Mouse (Mus musculus): ENCODE results near the gene Cbr2. TPM values are rescaled to one million over a fixed set of nuclear protein-coding genes. Genes with fewer than 3 reads are reported as not detected.
"Not testable (repeated sequence)": the region's sequence is repeated elsewhere in the genome, so short reads cannot be mapped to it uniquely, and the experiment has no call there.

The Cbr2 gene
- polyA plus RNA-seq (2015; fragmentation: Nextera tagmentation; extraction: Ambion mirVana), result 179 and 229 TPM in 2 replicates

DNA sequence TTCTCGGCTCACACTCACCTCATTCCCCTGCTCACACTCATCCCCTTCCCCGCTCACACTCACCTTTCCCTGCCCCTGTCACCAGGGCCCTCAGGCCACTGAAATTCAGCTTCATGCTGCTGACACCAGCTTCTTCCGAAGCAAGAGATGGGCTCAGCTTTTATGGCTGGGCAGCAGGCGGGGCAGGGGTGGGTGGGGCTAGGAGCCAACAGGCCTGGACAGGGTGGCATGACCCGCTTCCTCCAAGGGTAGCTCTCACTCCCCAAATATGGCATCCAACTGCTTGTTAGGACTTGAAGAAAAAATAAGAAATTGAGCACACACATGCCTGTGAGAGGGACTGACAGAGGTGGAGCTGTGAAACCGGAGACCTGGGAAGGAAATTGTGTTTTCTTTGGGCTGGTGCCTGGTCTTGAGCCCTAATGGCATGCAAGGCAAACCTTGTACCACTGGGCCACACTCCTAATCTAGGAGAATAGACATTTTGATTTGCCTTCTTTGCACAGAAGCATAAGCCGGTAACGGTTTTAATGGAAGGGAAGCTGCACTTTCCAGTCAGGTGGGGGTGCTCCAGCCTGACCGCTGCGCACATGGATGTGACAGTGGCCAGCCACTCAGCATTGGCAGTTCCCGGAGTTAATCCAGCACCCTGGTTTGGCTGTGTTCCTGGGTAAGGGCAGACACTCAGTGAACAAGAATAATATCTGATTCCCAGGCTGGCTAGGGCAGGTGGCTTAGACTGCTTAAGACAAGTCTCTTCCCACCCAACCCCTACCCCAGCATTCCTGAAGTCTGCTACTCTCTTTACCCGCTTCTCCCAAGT, at the start of gene Cbr2:
Gene Cbr2, minus strand, starts transcription at position 257 of the 823 bp plus-strand sequence.
- no peak for DNase-seq (ENCODE audit: low spot score)

DNA sequence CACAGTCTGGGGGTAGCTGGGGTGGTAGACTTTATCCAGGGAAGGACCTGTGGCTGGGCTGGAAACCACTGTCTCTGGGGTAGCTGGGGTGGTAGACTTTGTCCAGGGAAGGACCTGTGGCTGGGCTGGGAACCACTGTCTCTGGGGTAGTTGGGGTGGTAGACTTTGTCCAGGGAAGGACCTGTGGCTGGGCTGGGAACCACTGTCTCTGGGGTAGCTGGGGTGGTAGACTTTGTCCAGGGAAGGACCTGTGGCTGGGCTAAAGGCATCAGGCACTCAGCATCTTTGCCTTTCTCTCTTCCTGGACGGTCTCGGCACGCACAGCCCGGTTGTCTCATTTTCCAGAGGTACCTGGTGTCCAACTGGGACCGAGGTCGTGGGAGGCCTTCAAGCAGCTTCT, 49.4 kb upstream of the Cbr2 start:
- DNase-seq (ENCODE audit: low spot score), result not testable (repeated sequence)

DNA sequence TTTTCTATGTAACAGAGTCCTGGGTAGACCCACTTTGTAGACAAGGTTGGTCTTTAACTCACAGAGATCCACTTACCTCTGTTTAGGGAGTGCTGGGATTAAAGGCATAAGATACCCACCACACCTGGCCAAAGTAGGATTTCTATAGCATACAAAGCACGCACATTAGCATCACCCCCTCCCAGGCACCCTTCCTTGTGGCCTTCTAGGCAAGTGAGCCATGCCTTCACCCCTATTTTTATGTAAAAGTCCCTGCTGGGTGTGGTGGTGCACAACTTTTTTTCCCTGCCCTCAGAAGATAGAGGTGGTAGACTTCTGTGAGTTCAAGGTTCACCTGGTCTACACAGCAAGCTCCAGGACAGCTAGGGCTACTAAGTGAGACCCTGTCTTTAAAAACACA, 48.0 kb upstream of the Cbr2 start:
- no peak for DNase-seq (ENCODE audit: low spot score)

DNA sequence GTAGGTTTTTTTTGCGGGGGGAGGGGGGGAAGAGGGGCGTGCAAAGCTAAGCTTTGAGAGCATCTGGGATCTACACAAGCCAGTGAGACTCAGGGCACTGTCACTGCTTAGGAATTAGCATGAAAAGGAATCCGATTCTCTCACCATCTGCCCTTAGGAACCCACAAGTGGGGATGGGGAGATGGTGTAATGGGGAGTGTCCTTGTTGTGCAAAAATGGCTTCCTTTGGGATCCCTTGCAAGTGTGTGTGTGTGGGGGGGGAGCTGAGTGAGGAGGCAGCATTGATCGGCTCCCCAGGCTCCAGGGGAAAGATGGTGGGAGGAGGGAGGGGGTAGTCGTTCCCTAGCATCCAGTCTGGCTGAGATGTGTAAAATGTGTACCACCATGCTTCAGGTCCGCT, 45.2 kb upstream of the Cbr2 start:
- DNase-seq (ENCODE audit: low spot score), result no peak

DNA sequence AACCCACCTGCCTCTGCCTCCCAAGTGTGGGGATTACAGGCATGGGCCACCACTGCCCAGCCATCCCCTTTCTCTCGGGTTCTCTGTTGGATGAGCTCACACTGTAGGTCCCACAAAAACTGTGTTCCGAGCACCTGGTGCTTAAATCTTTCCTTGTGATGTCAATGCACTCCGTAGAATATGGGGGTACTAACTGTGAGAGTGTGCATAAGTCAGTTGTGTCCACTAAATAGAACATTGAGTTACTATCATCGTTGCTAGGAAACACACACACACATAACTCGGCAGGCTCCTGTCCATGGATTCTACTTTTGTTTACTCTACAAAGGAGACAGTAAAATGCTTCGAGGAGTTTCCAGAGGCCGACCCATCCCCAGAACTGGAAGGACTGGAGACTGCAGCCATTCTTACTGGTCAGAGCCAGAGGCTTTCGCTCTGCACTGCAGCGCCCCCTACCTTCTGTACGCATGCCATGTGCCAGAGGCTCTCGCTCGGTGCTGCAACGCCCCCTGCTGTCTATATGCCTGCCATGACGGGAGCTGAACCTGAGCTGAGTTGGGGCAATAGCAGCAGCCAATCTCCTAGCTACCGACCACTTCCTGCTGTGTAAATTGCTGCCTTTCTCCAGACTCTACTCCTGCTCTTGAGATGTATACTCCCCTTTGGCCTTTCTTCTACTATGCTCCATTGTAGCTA, 44.0 kb upstream of the Cbr2 start:
- DNase-seq (ENCODE audit: low spot score), result peak; percentile 94

DNA sequence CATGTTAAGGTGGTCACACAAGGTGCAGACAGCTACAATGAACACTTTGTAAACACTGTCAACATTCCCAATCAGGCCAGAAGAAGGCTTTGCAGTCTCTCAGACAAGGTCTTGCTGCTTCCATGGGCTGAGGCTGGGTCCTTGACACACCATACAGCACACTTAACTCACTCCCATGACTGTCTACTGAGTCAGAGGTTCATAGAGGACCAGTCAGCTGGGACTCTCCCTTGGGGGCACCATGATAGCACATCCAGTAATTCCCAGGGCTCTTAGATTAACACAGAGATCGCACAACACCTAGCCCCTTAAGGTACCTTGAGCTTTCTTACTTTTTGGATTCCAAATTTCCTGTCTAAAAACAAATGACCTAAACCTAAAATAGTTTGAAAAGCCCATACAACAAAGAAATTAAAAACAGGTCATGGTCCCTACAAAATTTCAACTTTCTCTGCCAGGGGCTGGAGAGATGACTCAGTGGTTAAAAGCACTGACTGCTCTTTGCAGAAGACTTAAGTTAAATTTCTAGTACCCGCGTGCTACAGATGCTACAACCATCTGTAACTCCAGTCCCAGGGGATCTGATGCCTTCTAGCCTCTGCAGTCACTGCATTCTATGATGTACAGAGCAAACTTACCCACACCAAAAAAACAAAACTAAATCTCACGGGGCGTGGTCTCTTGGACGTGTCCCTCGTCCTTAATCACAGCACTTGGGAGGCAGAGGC, 41.7 kb upstream of the Cbr2 start:
- DNase-seq (ENCODE audit: low spot score), result no peak

DNA sequence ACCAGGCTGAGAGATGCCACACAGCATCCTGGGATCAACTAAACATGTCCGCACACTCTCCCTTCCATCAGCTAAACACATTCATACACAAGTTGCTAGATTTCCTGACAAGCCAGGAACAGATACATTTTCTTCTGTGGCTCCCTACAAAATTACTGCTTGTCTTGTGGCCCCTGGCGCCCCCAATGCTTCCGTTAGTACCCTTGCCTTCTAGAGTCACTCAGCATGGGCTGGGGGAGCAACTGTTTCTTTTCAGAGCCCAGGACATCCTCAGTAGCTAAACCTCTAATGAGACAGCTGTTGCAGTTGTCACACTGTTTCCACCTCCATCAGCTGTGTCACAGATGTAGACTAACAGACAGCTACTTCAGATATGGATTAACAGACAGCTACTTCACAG, 40.8 kb upstream of the Cbr2 start:
- no peak for DNase-seq (ENCODE audit: low spot score)

DNA sequence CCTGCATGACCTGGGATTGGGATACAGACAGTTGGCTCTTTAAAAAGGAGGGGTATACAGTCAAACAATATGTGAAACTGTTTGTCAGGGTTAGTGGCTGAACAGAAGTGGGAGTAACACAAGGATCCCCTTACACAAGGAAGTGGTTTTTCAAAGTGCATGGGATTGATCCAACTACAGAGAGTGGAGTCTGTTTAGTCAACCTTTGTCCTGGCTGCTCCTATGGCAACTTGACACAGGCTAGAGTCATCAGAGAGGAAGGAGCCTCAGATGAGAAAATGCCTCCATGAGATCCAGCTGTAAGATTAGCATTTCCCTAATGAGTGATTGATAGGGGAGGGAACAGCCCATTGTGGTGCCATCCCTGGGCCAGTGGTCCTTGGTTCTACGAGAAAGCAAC, 36.3 kb upstream of the Cbr2 start:
- no peak for DNase-seq (ENCODE audit: low spot score)

DNA sequence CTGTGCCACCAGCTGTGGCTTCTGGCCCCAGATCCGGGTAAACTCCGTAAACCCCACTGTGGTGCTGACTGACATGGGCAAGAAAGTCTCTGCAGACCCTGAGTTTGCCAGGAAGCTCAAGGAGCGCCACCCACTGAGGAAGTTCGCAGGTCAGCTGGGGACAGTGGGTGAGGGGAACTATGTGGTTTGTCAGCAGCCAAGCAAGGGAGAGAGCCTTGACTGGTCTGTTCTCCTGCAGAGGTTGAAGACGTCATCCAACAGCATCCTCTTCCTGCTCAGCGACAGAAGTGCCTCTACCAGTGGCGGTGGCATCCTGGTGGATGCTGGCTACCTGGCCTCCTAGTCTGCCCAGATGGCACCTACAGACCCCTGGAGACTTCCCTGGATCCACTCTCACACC, 35.1 kb upstream of the Cbr2 start:
- not testable (repeated sequence) for DNase-seq (ENCODE audit: low spot score)

DNA sequence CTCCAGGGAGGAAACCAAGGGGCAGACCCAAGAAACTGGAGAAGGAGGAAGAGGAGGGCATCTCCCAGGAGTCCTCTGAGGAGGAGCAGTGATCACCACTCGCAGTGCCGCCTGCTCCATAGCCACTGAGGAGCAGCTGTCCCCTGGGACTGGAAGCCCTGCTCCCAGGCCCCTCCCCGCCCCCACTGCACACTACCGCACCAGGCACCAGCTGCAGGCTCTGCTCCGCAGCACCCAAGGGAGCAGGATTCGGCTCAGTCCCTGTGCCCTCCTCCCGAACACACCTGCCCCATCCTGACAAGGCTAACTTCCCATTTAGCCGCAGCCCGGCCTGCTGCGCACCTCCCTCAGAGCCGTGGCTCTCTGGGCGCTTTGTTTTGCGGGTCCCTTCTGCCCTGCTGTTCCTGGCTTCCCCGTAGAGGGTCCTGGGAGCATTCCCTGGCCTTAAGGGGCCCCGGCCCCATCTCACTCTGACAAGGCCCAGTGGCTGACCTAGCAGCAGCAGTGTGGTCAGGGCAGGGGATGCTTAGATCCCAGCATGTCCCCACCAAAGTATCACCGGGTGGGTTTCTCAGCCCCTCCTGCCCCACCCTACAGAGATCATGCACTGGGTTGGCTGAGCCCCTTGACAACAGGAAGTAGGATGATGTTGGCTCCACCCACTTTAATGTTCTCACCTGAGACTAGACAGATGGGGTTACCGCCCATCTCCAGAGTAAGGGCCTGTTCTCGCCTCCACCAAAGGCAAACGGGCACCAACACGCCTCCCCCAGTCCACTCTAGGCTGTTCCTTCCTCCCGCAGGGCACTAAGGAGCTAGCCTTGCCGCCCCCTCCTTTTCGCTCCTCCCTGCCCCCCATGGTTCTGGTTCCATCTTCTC, 31.4 kb upstream of the Cbr2 start:
- not testable (repeated sequence) for DNase-seq (ENCODE audit: low spot score)

DNA sequence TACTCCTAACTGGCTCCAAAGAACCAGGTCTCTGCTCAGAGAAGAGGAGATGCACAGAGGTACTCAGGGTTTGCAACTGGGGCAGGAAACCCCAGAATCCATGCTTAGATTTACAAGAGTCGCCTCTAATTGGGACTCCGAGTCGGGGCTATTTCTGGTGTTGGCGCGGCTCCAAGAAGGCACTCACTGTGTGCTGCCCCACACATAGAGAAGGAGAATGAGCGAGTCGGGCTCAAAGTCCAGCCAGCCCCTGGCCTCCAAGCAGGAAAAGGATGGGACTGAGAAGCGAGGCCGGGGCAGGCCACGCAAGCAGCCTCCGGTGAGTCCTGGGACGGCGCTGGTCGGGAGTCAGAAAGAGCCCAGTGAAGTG, 30.7 kb upstream of the Cbr2 start, which contains the start of gene Hmga1b:
Gene Hmga1b, plus strand, starts transcription at position 123 of the 370 bp plus-strand sequence.
- not testable (repeated sequence) for DNase-seq (ENCODE audit: low spot score)

DNA sequence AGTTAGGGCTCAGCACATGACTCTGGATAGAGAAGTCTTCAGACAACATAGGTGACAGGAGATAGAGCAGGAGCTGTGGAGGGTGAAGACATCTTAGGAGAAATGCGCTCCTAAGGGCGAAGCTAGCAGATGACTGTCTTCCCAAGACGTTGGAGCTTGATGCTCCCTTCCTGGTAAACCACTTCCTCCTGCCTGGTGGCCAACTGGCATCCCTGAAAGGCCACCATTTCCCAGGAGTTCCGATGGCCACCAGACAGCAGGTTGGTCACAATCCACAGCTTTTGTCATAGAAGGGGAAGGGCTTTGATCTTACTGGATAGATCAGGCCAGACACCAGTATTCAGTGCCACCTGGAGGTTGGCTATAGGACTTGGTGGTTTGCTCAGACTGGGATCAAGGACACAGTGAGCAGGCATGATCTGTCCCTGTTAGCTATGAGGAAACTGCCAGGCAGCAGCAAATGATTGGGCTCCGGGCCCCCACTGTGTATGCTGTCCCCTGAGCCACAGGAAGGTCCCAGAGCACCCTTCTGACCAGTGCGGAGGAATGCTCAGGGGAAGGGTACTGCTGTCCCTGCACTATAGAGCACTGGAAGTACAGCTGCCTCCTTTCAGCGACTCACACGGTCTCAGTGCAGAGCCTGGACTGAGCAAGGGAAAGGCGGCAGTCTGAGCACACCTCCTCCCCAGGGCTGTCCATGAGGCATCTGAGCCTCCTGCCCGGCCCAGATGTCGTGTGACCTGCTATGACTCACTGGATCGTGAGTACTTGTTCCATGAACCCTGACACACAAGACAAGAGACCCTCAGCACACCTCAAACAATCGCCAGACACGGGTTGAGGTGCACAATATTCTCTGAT, 30.1 kb upstream of the Cbr2 start:
- no peak for DNase-seq (ENCODE audit: low spot score)

DNA sequence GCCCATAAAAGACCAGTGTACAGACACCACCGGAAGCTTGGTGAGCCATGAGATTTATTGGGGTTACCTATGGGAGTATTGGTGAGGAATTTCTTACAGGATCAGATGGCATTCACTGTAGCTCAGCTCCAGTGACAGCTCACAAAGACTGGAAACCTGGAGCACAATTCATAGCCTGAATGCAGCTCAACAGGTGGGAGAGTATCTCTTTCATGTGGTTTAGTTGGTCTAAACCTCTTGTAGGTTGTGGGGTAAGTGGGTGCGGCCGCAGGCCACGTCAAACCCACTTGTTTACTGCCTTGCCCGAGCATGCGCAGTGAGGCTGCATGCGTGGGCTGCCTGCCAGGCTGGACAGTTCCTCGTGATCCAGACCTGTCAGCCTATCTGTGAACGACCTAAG, 28.3 kb upstream of the Cbr2 start:
- no peak for DNase-seq (ENCODE audit: low spot score)

DNA sequence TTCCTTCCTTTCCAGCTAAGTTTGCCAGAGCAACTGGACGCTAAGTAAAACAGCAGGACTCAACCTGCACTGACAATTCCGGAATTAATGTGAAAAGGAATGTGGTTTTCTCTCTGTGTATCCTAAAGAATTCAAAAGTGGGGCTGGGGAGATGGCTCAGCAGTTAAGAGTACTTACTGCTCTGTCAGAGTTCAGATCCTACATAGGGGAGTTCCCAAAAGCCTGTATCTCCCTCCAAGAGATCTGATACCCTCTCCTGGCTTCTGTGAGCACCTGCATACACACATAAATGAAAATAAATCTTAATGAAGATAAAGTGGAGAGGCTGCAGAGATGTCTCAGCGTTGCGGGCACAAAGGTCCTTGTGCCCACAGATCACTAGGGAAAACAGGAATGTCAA, 19.7 kb upstream of the Cbr2 start:
- DNase-seq (ENCODE audit: low spot score), result no peak

DNA sequence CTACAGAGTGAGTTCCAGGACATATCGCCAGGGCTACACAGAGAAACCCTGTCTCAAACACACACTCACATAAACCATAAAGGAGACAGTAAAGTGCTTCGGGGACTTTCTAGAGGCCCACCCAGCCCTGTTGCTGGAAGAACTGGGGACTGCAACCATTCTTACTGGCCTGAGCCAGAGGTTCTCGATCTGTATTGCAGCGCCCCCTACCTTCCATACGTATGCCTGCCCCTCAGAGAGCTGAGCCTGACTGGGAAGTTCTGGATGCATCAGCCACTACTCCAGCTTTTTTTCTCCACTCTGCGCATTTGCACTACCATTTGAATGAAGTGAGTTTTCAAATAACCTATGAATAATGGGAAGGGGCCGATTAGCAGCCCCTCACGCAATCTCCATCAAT, 17.5 kb upstream of the Cbr2 start:
- peak; percentile 51 for DNase-seq (ENCODE audit: low spot score)

DNA sequence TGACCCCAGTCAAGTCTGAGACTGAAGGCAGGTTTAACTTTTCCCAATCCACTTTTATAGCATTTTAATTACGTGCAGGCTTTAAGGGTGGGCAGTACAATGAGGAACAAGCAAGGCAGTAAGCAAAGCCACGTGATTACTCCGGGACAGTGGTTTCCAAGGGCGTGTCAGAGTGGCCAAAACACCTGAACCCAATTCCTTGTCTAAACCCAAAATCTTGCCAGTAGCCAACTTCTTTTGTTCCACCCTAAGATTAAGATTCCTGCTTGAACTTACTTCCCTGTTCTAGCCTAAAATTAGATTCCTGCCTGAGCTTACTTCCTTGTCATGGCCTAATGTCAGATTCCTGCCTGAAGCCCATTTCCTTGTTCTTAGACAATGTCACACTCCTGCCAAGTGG, 16.1 kb upstream of the Cbr2 start:
- DNase-seq (ENCODE audit: low spot score), result no peak

DNA sequence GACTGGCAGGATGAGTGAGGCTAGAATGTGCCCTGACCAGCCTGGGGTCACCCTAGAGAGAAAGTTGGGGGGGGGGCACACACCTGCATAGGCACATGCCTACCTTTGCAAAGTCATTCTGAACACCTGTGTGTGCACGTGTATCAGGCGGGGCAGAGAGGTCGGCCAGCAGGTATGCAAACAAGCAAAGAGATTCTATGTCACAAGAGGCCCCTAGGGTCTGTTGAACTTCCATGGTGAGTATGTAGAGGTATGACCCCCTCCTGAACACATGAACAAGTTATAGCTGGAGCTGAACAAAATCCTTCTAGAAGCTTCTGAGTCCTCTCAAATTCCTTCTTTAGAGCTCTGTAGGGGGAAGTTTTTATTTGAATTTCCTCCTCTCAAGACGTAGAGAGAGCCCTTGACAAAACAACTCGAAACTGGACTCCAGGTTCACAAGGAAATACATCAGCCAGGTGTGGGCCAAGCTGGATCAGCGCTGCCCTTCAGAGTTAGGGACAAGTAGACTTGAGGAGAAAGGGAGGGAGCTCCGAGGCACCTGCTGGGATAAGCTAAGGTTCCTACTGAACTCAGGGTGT, 12.3 kb upstream of the Cbr2 start:
- no peak for DNase-seq (ENCODE audit: low spot score)

DNA sequence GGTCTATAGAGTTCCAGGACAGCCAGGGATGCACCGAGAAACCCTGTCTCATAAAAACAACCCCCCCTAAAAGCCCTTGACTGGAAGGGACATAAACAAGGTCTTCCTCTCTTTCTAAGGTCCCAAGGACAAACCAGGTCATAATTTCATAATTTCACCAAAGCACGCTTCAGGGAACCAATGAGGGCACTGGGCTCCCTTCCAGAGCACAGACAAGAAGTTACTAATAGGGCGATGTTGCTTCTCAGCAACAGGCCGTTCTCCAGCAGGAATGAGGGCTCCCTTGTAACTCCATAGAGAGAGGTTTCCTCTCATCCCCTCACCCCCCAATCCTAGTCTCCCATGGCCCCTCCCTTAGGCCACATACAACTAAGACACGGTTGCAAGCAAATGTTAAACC, 9.1 kb upstream of the Cbr2 start:
- DNase-seq (ENCODE audit: low spot score), result no peak

DNA sequence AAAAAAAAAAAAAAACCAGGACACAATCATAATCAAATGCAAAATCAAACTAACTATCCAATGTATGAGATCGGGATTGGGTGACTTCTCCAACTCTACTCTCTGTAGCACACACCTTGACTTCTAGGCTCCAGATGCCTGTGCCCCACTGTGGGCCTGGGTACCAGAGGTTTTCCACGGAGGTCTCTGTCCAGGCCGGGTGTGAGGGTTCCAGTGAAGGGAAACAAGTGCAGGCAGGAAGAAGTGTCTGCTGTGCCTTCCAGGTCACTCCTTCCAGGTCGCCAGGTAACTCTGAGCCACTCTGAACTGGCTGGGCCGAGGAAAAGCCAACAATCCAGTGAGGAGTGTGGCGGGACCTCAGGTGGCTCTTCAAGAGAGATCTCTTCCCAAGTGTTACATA, 4.5 kb upstream of the Cbr2 start:
- DNase-seq (ENCODE audit: low spot score), result no peak

DNA sequence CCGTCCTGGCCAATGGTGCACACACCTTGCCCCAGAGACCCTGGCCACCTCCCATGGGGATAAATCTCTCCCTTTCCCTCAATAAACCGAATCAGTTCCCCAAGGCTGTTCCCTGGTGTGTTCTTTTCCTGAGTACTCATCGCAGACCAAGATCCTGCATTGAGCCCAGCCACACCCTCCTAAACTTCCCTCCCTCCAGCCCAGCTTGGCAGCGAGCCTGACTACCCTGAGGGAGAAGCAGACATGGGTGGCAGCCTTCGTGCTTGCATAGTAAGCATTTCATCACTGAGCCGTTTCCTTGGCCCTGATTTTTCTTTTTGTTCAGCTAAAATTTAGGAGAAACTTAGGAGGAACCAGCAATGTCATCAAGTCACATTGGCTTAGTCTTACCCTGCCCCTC, 1.6 kb upstream of the Cbr2 start:
- DNase-seq (ENCODE audit: low spot score), result no peak
